8 mouse cellular contexts compared by ENCODE assay signal in the genomic region with DNA sequence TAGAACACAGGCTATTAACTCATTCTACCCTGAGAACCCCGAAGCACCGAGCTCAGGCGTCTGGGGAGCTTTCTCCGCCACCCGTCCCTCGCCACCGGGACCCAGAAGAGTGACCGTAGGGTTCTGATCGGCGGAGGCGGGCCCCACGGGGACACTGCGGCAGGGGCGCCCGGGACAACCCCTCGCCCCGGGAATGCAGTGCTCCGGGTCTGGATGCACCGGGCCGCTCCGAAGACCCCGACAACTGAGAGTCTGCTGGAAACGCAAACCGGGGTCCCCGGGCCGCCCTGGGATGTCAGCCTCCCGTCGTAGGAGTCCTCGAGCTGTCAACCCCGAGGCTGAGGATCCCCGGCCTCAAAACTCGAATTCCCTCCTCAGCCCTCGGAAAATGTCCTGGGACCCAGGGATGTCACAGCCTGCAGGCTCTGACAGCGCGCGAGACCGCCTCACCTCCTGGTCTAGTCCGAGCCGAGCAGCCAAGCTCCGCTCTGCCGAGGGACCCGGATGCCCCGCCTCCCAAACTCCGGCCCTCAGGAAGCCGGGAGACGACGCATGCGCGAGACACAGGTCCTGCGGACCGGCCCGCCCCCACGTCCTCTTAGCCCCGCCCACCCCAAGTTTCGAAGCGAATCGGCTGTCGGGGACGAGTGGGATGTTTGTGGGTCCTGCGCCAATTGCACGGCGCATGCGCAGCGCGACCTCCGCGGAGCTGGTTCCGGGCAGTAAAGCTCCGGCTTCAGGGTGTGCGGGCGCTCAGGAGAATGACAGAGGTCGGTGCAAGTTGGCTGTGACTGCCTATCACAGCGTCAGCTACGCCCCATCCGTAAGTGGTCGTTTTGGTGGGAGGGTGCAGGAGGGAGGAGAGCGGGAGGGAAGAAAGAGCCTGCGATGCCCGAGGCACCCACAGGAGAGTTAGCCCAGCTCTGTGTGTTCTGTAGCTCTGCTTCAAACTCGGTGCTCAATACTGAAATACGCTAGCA. TPM values are rescaled to one million over a fixed set of nuclear protein-coding genes. Genes with fewer than 3 reads are reported as not detected.
A peak's percentile ranks its signal among the peaks of the same experiment; 100 is the strongest.
DNase-seq lines count a peak whose midpoint lies in the region; ATAC-seq and TF ChIP-seq lines count a peak whose summit lies in the region.

A gene (minus strand): TSS at position 509 of the 980 bp plus-strand sequence.
A gene (plus strand): TSS at position 712 of the 980 bp plus-strand sequence.

- no peaks in the 10 kb centered on the region for H3K9me3 ChIP-seq in heart, embryonic 12.5 days (replicated peaks)
- H3K9me3 ChIP-seq in kidney, postnatal 0 days (replicated peaks; ENCODE audit: low read length) = no peaks in the 10 kb centered on the region
- H3K9me3 ChIP-seq in liver, embryonic 11.5 days (ENCODE audit: control insufficient read depth, low read length) = no peaks in the 10 kb centered on the region
- H3K9me3 ChIP-seq in stomach, embryonic 14.5 days (ENCODE audit: control insufficient read depth, low read depth, low read length) = no peaks in the 10 kb centered on the region

- peak within 1 kb of the TSS; percentile 90 for H3K4me2 ChIP-seq in heart, embryonic 12.5 days
- peak within 1 kb of the TSS; percentile 92 for H3K4me2 ChIP-seq in kidney, postnatal 0 days (ENCODE audit: low read length)
- H3K4me2 ChIP-seq in liver, embryonic 11.5 days = peak within 1 kb of the TSS; percentile 87
- peak within 1 kb of the TSS; percentile 90 for H3K4me2 ChIP-seq in stomach, embryonic 14.5 days (replicated peaks; ENCODE audit: low read depth, low read length)

- TF ChIP-seq CTCF in kidney, postnatal 0 days (IDR thresholded peaks at IDR 0.05; ENCODE audit: low read depth) = no peak

- no peaks in the 10 kb centered on the region for H3K27me3 ChIP-seq in heart, embryonic 12.5 days (replicated peaks)
- no peaks in the 10 kb centered on the region for H3K27me3 ChIP-seq in kidney, postnatal 0 days (ENCODE audit: insufficient read depth, low read length)
- no peaks in the 10 kb centered on the region for H3K27me3 ChIP-seq in liver, embryonic 11.5 days (replicated peaks; ENCODE audit: control insufficient read depth, insufficient read depth, low read length)
- no peaks in the 10 kb centered on the region for H3K27me3 ChIP-seq in stomach, embryonic 14.5 days (ENCODE audit: control insufficient read depth, insufficient read depth, low read length)

- peak within 1 kb of the TSS; percentile 94 for H3K9ac ChIP-seq in heart, embryonic 12.5 days
- H3K9ac ChIP-seq in kidney, postnatal 0 days (ENCODE audit: low read depth, low read length) = peak within 1 kb of the TSS; percentile 80
- H3K9ac ChIP-seq in liver, embryonic 11.5 days (ENCODE audit: low read depth, low read length) = peak within 1 kb of the TSS; percentile 82
- peak within 1 kb of the TSS; percentile 84 for H3K9ac ChIP-seq in stomach, embryonic 14.5 days (replicated peaks; ENCODE audit: low read depth, low read length)

- peak within 1 kb of the TSS; percentile 91 for H3K4me3 ChIP-seq in heart, embryonic 12.5 days
- H3K4me3 ChIP-seq in kidney, postnatal 0 days (replicated peaks; ENCODE audit: low read depth, low read length) = peak within 1 kb of the TSS; percentile 82
- peak within 1 kb of the TSS; percentile 71 for H3K4me3 ChIP-seq in liver, embryonic 11.5 days (ENCODE audit: low read depth, low read length)
- peak within 1 kb of the TSS; percentile 82 for H3K4me3 ChIP-seq in stomach, embryonic 14.5 days (ENCODE audit: low read depth, low read length)

- H3K36me3 ChIP-seq in heart, embryonic 12.5 days = peaks cover 31% of the 10 kb centered on the region
- 0 out of 2 replicates have a peak, but pooled peaks cover 9% of the 10 kb centered on the region for H3K36me3 ChIP-seq in kidney, postnatal 0 days (ENCODE audit: insufficient read depth, low read length)
- peaks cover 5% of the 10 kb centered on the region for H3K36me3 ChIP-seq in liver, embryonic 11.5 days (ENCODE audit: control insufficient read depth, insufficient read depth, low read length)
- H3K36me3 ChIP-seq in stomach, embryonic 14.5 days (ENCODE audit: control insufficient read depth, insufficient read depth, low read length) = peaks cover 13% of the 10 kb centered on the region

- H3K4me1 ChIP-seq in heart, embryonic 12.5 days (replicated peaks) = 0 out of 2 replicates have a peak, but pooled peaks cover 5% of the 10 kb centered on the region
- H3K4me1 ChIP-seq in kidney, postnatal 0 days (replicated peaks; ENCODE audit: insufficient read depth, low read length) = no peaks in the 10 kb centered on the region; the same call in 1 of the 2 replicates
- peaks cover 4% of the 10 kb centered on the region; the same call in 1 of the 2 replicates for H3K4me1 ChIP-seq in liver, embryonic 11.5 days (replicated peaks; ENCODE audit: control insufficient read depth, insufficient read depth, low read length)
- H3K4me1 ChIP-seq in stomach, embryonic 14.5 days (ENCODE audit: control insufficient read depth, insufficient read depth, low read length) = 0 out of 2 replicates have a peak, but pooled peaks cover 5% of the 10 kb centered on the region

- peak within 1 kb of the TSS; percentile 86 for H3K27ac ChIP-seq in heart, embryonic 12.5 days (ENCODE audit: poor library complexity, severe bottlenecking)
- peak within 1 kb of the TSS; percentile 77 for H3K27ac ChIP-seq in kidney, postnatal 0 days
- peak within 1 kb of the TSS; percentile 86 for H3K27ac ChIP-seq in liver, embryonic 11.5 days (ENCODE audit: low read depth, low read length)
- H3K27ac ChIP-seq in stomach, embryonic 14.5 days (ENCODE audit: low read length) = peak within 1 kb of the TSS; percentile 78

- ATAC-seq in erythroid progenitor cell, adult 5-6 weeks (replicated peaks; ENCODE audit: low FRiP score, poor library complexity, severe bottlenecking) = peak; percentile 91
- ATAC-seq in heart, embryonic 12.5 days (ENCODE audit: insufficient number of reproducible peaks, low FRiP score) = peak; percentile 99
- peak; percentile 99 for ATAC-seq in kidney, postnatal 0 days (replicated peaks; ENCODE audit: low FRiP score, low read depth)
- ATAC-seq in liver, embryonic 11.5 days (replicated peaks; ENCODE audit: low FRiP score) = peak; percentile 97
- ATAC-seq in stomach, embryonic 14.5 days (ENCODE audit: insufficient number of reproducible peaks, insufficient read depth, low FRiP score, low read depth) = peak; percentile 98

- under 1% methylated on average over 80 of the region's 81 CpGs for WGBS in heart, embryonic 12.5 days
- under 1% methylated on average over 81 of the region's 81 CpGs for WGBS in kidney, postnatal 0 days
- WGBS in liver, embryonic 11.5 days = under 1% methylated on average over 81 of the region's 81 CpGs
- WGBS in stomach, embryonic 14.5 days = under 1% methylated on average over 81 of the region's 81 CpGs

- DNase-seq in CD4-positive helper T cell, adult 2 months (ENCODE audit: low read depth, low spot score) = peak; percentile 97
- peak; percentile 96 for DNase-seq in brain, embryonic 18.5 days (ENCODE audit: low read depth, low spot score)
- peak; percentile 100 for DNase-seq in kidney, postnatal 0 days (ENCODE audit: low spot score)
- peak; percentile 98 for DNase-seq in liver, embryonic 11.5 days (ENCODE audit: low spot score)
- DNase-seq in naive thymus-derived CD4-positive, alpha-beta T cell, adult 2 months (ENCODE audit: low read depth) = peak; percentile 97

RNA-seq across cellular contexts. Expression of the first gene that starts in this region (rescaled TPM):
- 6.5 and 8.4 TPM in 2 replicates for total RNA-seq in erythroid progenitor cell, adult 5-6 weeks (2015; ENCODE audit: low replicate concordance)
- 3.3 and 5.4 TPM in 2 replicates for total RNA-seq in erythroid progenitor cell, adult 5-6 weeks (2017; ENCODE audit: low replicate concordance)
- 23.8 and 25.1 TPM in 2 replicates for polyA plus RNA-seq in heart, embryonic 12.5 days (2016; fragmentation: Nextera tagmentation; extraction: Ambion mirVana)
- polyA plus RNA-seq in kidney, postnatal 0 days (2015; fragmentation: Nextera tagmentation; extraction: Ambion mirVana) = 7.2 and 7.5 TPM in 2 replicates
- polyA plus RNA-seq in liver, embryonic 11.5 days (2014; fragmentation: Nextera tagmentation; extraction: Ambion mirVana) = 12.5 and 12.6 TPM in 2 replicates
- 12.5 and 15.0 TPM in 2 replicates for polyA plus RNA-seq in stomach, embryonic 14.5 days (2014; fragmentation: Nextera tagmentation; extraction: Ambion mirVana)

RNA-seq across cellular contexts. Expression of the second gene that starts in this region (rescaled TPM):
- total RNA-seq in erythroid progenitor cell, adult 5-6 weeks (2015; ENCODE audit: low replicate concordance) = 13.0 and 21.6 TPM in 2 replicates
- 7.7 and 11.2 TPM in 2 replicates for total RNA-seq in erythroid progenitor cell, adult 5-6 weeks (2017; ENCODE audit: low replicate concordance)
- 38.4 TPM in 2 replicates for polyA plus RNA-seq in heart, embryonic 12.5 days (2016; fragmentation: Nextera tagmentation; extraction: Ambion mirVana)
- polyA plus RNA-seq in kidney, postnatal 0 days (2015; fragmentation: Nextera tagmentation; extraction: Ambion mirVana) = 47.7 and 52.5 TPM in 2 replicates
- 25.5 and 29.0 TPM in 2 replicates for polyA plus RNA-seq in liver, embryonic 11.5 days (2014; fragmentation: Nextera tagmentation; extraction: Ambion mirVana)
- polyA plus RNA-seq in stomach, embryonic 14.5 days (2014; fragmentation: Nextera tagmentation; extraction: Ambion mirVana) = 36.8 and 44.3 TPM in 2 replicates

Comparison
In these comparisons a context has a peak if more than half of its experiments do, and no peak if none do; other contexts are left out.
1. Peak in every context shown above with its lines: DNase-seq, ATAC-seq, H3K4me3 ChIP-seq and H3K27ac ChIP-seq.